Mouse (Mus musculus) spleen, adult 2 months (tissue): ENCODE measurements around the gene Pnn.

Experiments used
- CTCF ChIP-seq: fragments of 200-500 bp; IDR thresholded peaks from 2 replicates; pipeline ENCODE4 v1.5.1; 2011; ENCODE audit warnings: mild to moderate bottlenecking, inconsistent platforms; ENCODE audit not compliant: insufficient read depth, insufficient read length, insufficient replicate concordance; ENCODE audit errors: extremely low read depth
- POLR2A ChIP-seq: fragments of 200-500 bp; IDR thresholded peaks from 2 replicates; pipeline ENCODE4 v1.6.1; 2011; ENCODE audit warnings: low read depth, low read length, inconsistent platforms

- TF ChIP-seq CTCF (no peak), POLR2A (no peak)
Observed at GRCm38 (mm10) chr12:59105914-59106313, 39.2 kb downstream of the Pnn start.
